Mouse (Mus musculus) liver, postnatal 0 days (tissue): ENCODE results near the gene Plpp7. TPM values are rescaled to one million over a fixed set of nuclear protein-coding genes. Genes with fewer than 3 reads are reported as not detected.

Source experiments
- ATAC-seq: fragments of 200-750 bp; cut with Nextera tagmentation; 2 replicates; pipeline ENCODE4 v1.8.0; 2017; ENCODE audit warnings: mild to moderate bottlenecking, moderate library complexity
- DNase-seq: peaks from one replicate; pipeline ENCODE4 v3.0.0-alpha.2; 2016
- H3K27ac ChIP-seq: fragments of 300-500 bp; sonication (generic); 2 replicates; pipeline ENCODE4 v1.5.1; 2014; ENCODE audit warnings: antibody characterized with exemption, moderate library complexity, mild to moderate bottlenecking, low read depth
- H3K27me3 ChIP-seq: fragments of 300-500 bp; sonication (generic); 2 replicates; pipeline ENCODE4 v1.6.1; 2014; ENCODE audit warnings: low read length, control low read depth, mixed read lengths; ENCODE audit not compliant: insufficient read depth
- H3K36me3 ChIP-seq: fragments of 300-500 bp; sonication (generic); replicated peaks from 2 replicates; pipeline ENCODE4 v1.6.1; 2014; ENCODE audit warnings: mild to moderate bottlenecking, control low read depth, low read length, moderate library complexity, mixed read lengths; ENCODE audit not compliant: insufficient read depth
- H3K4me1 ChIP-seq: fragments of 300-500 bp; sonication (generic); 2 replicates; pipeline ENCODE4 v1.6.1; 2014; ENCODE audit warnings: antibody characterized with exemption, mild to moderate bottlenecking, control low read depth; ENCODE audit not compliant: insufficient read depth
- H3K4me2 ChIP-seq: fragments of 300-500 bp; sonication (generic); 2 replicates; pipeline ENCODE4 v1.6.1; 2014; ENCODE audit warnings: low read depth, mild to moderate bottlenecking, low read length, moderate library complexity, mixed read lengths
- H3K4me3 ChIP-seq: fragments of 300-500 bp; sonication (generic); 2 replicates; pipeline ENCODE4 v1.5.1; 2014; ENCODE audit warnings: low read depth, low read length
- H3K9ac ChIP-seq: fragments of 300-500 bp; sonication (generic); replicated peaks from 2 replicates; pipeline ENCODE4 v1.6.1; 2014; ENCODE audit warnings: mild to moderate bottlenecking, moderate library complexity
- H3K9me3 ChIP-seq: fragments of 300-500 bp; sonication (generic); 2 replicates; pipeline ENCODE4 v1.6.1; 2016; ENCODE audit warnings: mild to moderate bottlenecking, control low read depth, low read length, mixed read lengths
- CTCF ChIP-seq: sonication (generic); IDR thresholded peaks from 2 replicates; pipeline ENCODE4 v1.5.1; 2016; ENCODE audit warnings: antibody characterized with exemption, low read depth
- EP300 ChIP-seq: IDR thresholded peaks from 2 replicates; pipeline ENCODE4 v1.6.1; 2016; ENCODE audit warnings: antibody characterized with exemption, low read depth, mild to moderate bottlenecking
- WGBS: fragments of 180-500 bp; shearing (Covaris S2); extraction: QIAGEN DNeasy Blood & Tissue Kit; methylation state at CpG from one replicate; pipeline ENCODE4 v1.1.7; 2014; ENCODE audit not compliant: insufficient replicate concordance; 5-methylcytosine and 5-hydroxymethylcytosine counted together
- polyA plus RNA-seq: library from polyadenylated mRNA; unstranded; fragments of >200 nt; fragmentation: Nextera tagmentation; extraction: Ambion mirVana; gene quantifications from 2 replicates; pipeline ENCODE4 v1.2.1, GENCODE M21; 2015

The Plpp7 gene
- polyA plus RNA-seq, 1 experiment from 2014 or later, result 1.7 TPM

DNA sequence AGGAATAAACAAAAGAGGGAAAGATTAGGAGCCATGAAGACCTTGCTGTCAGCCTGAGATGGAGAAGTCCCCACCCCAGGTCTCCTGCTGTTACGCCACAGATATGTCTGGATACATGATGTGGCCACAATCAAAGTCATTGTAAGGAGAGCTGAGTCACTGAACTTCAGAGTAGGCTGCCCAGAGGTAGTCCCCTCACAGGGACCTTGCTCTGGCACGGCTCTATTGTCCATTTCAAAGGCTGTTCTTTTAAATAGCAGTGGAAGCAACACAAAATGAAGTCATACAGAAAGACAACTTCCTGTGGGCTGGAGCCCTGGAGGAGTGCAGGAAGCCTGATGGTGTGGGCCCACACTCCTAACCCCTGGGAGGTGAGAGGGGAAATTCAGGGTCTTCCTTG, 34.1 kb upstream of the Plpp7 start:
- H3K4me2 ChIP-seq, result no peak overlapping the region
- ATAC-seq (peak; percentile 63), DNase-seq (no peak)
- H3K27me3 ChIP-seq, result no peaks in the 10 kb centered on the region
- H3K36me3 ChIP-seq, result no peaks in the 10 kb centered on the region
- no peaks in the 10 kb centered on the region for H3K9me3 ChIP-seq
- peak overlapping the region; percentile 67 for H3K27ac ChIP-seq
- H3K4me3 ChIP-seq, result no peak overlapping the region
- peaks cover 30% of the 10 kb centered on the region for H3K4me1 ChIP-seq
- WGBS, result 27% methylated on average over 2 of the region's 2 CpGs
- TF ChIP-seq EP300, result no peak
- no peak for TF ChIP-seq CTCF
- H3K9ac ChIP-seq, result no peak overlapping the region

DNA sequence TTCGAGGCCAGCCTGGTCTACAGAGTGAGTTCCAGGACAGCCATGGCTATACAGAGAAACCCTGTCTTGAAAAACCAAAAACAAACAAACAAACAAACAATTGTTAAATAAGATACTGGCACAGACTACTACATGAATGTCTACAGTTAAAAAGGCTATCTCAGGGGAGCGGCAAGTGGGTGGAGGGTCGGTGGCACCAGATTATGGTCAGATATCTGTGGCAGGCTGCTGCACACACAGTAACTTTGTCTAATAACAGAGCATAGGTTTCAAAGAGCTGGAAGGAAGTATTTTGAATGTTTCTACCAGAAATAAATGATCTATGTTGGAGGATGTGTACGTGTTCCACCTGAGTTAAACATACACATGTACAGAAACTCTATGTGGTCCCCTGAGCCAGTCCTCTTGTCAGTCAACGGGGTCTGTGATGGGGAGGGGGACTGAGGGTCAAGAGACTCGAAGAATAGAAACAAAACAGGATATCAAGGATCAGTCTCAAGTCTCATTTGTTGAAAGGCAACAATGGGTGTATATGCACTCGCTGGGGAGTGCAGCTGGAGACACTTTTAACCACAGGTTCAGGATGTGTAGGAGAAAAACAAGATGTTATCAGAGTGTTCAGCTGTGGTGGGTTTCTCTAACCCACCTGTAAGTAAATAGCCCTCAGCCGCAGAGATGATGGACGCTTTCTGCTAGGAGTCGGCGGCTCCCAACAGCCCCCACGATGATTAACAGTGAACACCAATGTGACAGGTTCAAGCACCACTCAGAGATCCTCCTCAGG, 33.4 kb upstream of the Plpp7 start:
- H3K4me1 ChIP-seq, result peaks cover 31% of the 10 kb centered on the region
- no peak for TF ChIP-seq CTCF
- TF ChIP-seq EP300, result peak; percentile 72; the same call in 1 of the 2 replicates
- no peaks in the 10 kb centered on the region for H3K36me3 ChIP-seq
- H3K4me3 ChIP-seq, result no peak overlapping the region
- H3K27me3 ChIP-seq, result no peaks in the 10 kb centered on the region
- no peak overlapping the region; the same call in 1 of the 2 replicates for H3K9ac ChIP-seq
- 38% methylated on average over 12 of the region's 12 CpGs for WGBS
- DNase-seq (no peak), ATAC-seq (peak; percentile 56)
- peak overlapping the region; percentile 38 for H3K4me2 ChIP-seq
- no peaks in the 10 kb centered on the region for H3K9me3 ChIP-seq
- peak overlapping the region; percentile 67 for H3K27ac ChIP-seq

GRCm38 (mm10) chr2:32062626-32063410, 32.5 kb upstream of the Plpp7 start:
- H3K4me1 ChIP-seq, result peaks cover 29% of the 10 kb centered on the region
- WGBS, result 60% methylated on average over 15 of the region's 15 CpGs
- H3K9me3 ChIP-seq, result no peaks in the 10 kb centered on the region
- ATAC-seq, result no peak
- H3K36me3 ChIP-seq, result no peaks in the 10 kb centered on the region
- H3K27ac ChIP-seq, result peak overlapping the region; percentile 67
- DNase-seq, result no peak
- H3K4me3 ChIP-seq, result no peak overlapping the region
- no peak for TF ChIP-seq CTCF
- H3K27me3 ChIP-seq, result no peaks in the 10 kb centered on the region
- no peak overlapping the region for H3K9ac ChIP-seq
- peak overlapping the region; percentile 38; the same call in 1 of the 2 replicates for H3K4me2 ChIP-seq

DNA sequence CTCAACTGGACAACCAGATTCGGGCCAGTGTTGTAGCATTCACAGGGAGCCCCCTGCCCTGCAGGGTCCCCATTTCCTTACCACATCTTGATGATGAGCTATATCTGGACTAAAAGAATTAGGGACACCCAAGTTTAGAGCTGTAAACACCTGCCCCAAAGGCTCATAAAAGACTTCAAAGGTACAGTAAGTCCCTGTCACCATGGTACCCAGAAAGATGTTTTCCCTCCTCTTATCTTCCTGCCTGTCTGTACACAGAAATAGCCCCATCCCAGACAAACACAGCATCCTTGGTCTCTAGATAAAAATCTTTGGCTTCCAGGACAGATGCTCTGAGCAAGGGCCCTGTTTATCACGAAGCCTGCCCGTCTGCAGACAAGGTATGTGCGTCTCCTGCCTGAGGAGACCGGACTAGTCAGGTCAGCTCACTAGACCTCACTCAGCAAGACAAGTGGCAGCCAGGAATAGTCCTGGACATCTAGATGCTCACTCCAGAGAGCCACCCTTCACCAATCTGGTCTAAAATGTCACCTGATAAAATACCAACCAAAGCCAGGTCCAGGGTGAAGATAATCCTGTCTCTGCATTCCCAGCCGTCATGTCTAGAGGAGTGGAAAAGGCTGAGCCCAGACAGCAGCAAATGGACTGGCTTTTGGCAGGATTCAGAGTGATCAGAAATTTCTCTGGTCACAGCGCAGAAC, 31.7 kb upstream of the Plpp7 start:
- peaks cover 29% of the 10 kb centered on the region for H3K4me1 ChIP-seq
- peaks cover 4% of the 10 kb centered on the region for H3K36me3 ChIP-seq
- peak overlapping the region; percentile 67 for H3K27ac ChIP-seq
- no peaks in the 10 kb centered on the region for H3K9me3 ChIP-seq
- no peak overlapping the region for H3K4me2 ChIP-seq
- H3K9ac ChIP-seq, result no peak overlapping the region; the same call in 1 of the 2 replicates
- H3K4me3 ChIP-seq, result no peak overlapping the region
- 61% methylated on average over 7 of the region's 7 CpGs for WGBS
- no peak for DNase-seq
- ATAC-seq, result no peak
- TF ChIP-seq EP300 (no peak), CTCF (no peak)
- H3K27me3 ChIP-seq, result no peaks in the 10 kb centered on the region

DNA sequence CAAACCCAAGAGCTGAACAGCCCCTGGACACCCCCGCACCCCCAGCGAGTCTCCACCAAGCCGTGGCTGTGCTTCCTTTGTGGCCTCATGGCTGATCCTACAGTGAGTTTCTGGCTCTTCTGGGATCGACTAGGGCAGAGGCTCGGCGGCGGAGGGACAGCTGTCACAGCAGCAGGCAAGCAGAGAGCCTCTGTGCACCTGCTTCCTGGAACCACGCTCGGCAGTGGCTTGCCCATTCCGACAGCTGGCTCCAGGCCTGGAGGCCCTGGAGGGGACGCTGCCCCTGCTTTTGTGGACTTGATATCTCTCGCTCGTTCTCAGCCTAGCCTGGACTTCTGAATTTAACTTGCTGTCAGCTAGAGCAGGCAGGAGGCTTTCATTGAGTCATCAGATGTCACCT, 30.4 kb upstream of the Plpp7 start:
- no peak for ATAC-seq
- no peaks in the 10 kb centered on the region for H3K27me3 ChIP-seq
- H3K4me2 ChIP-seq, result no peak overlapping the region
- 46% methylated on average over 13 of the region's 13 CpGs for WGBS
- H3K9me3 ChIP-seq, result no peaks in the 10 kb centered on the region
- H3K36me3 ChIP-seq, result peaks cover 12% of the 10 kb centered on the region
- no peak for DNase-seq
- H3K4me3 ChIP-seq, result no peak overlapping the region
- H3K4me1 ChIP-seq, result peaks cover 29% of the 10 kb centered on the region
- no peak overlapping the region for H3K9ac ChIP-seq
- peak overlapping the region; percentile 67 for H3K27ac ChIP-seq
- no peak for TF ChIP-seq CTCF
- no peak for TF ChIP-seq EP300

GRCm38 (mm10) chr2:32065371-32065791, 29.9 kb upstream of the Plpp7 start:
- WGBS, result 64% methylated on average over 5 of the region's 5 CpGs
- no peaks in the 10 kb centered on the region for H3K27me3 ChIP-seq
- H3K9me3 ChIP-seq, result no peaks in the 10 kb centered on the region
- TF ChIP-seq EP300, result no peak
- no peak for TF ChIP-seq CTCF
- H3K4me2 ChIP-seq, result no peak overlapping the region
- H3K4me3 ChIP-seq, result no peak overlapping the region
- H3K27ac ChIP-seq, result peak overlapping the region; percentile 67; the same call in 1 of the 2 replicates
- peaks cover 12% of the 10 kb centered on the region for H3K36me3 ChIP-seq
- DNase-seq, result no peak
- H3K9ac ChIP-seq, result no peak overlapping the region
- peaks cover 28% of the 10 kb centered on the region for H3K4me1 ChIP-seq
- no peak for ATAC-seq
